Mouse (Mus musculus): ENCODE results near the gene Asb17. TPM values are rescaled to one million over a fixed set of nuclear protein-coding genes. Genes with fewer than 3 reads are reported as not detected.
"Not testable (repeated sequence)": the region's sequence is repeated elsewhere in the genome, so short reads cannot be mapped to it uniquely, and the experiment has no call there.

Asb17 gene
- polyA plus RNA-seq, 1 experiment from 2014 or later = 6.4 TPM

- Histone ChIP-seq H3K9me3 (replicated peaks) (no peaks in the 10 kb centered on the region), H3K27ac (peak overlapping the region; percentile 94), H3K9ac (peak overlapping the region; percentile 77), H3K27me3 (no peaks in the 10 kb centered on the region), H3K4me1 (replicated peaks) (peaks cover 63% of the 10 kb centered on the region), H3K36me3 (no peaks in the 10 kb centered on the region), H3K4me3 (replicated peaks) (peak overlapping the region; percentile 57), H3K4me2 (peak overlapping the region; percentile 53)
- 20% methylated on average over 8 of the region's 8 CpGs for WGBS (ENCODE audit: insufficient replicate concordance)
- peak; percentile 98 for ATAC-seq (ENCODE audit: low read depth)
- DNase-seq = peak; percentile 53
These were observed 8.3 kb downstream of the Asb17 start for GRCm38 (mm10) chr3:153852266-153852665.

- Histone ChIP-seq H3K9me3 (replicated peaks) (no peaks in the 10 kb centered on the region), H3K4me2 (no peak overlapping the region), H3K4me3 (replicated peaks) (no peak overlapping the region), H3K27me3 (no peaks in the 10 kb centered on the region), H3K36me3 (no peaks in the 10 kb centered on the region), H3K4me1 (replicated peaks) (peaks cover 46% of the 10 kb centered on the region), H3K27ac (peak overlapping the region; percentile 47), H3K9ac (no peak overlapping the region; the same call in 1 of the 2 replicates)
- ATAC-seq (ENCODE audit: low read depth) (peak; percentile 55), DNase-seq (no peak)
- 66% methylated on average over 10 of the region's 10 CpGs for WGBS (ENCODE audit: insufficient replicate concordance)
These were observed 14.5 kb downstream of the Asb17 start for GRCm38 (mm10) chr3:153858350-153859001.

DNA sequence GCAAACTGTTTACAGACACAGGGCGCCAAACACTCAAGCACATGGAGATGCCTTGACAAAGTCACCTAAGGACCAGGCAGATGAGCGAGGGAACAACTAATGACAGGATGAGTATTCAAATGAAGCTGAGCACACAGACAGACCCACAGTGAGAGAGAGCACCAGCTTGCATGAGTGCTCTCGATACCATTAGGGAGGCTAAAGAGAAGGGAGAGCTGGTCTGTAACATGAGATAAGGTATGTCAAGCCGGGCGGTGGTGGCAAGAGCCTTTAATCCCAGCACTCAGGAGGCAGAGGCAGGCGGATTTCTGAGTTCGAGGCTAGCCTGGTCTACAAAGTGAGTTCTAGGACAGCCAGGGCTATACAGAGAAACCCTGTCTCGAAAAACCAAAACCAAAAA, 16.4 kb downstream of the Asb17 start:
- H3K36me3 ChIP-seq; H3K27me3 ChIP-seq; H3K4me3 ChIP-seq (replicated peaks); H3K9me3 ChIP-seq (replicated peaks); H3K4me2 ChIP-seq; H3K9ac ChIP-seq: not testable (repeated sequence)
- 52% methylated on average over 8 of the region's 8 CpGs for WGBS (ENCODE audit: insufficient replicate concordance)
- ATAC-seq (ENCODE audit: low read depth) (peak; percentile 91), DNase-seq (peak; percentile 44)
- H3K27ac ChIP-seq = peak overlapping the region; percentile 58
- H3K4me1 ChIP-seq (replicated peaks) = peaks cover 38% of the 10 kb centered on the region

DNA sequence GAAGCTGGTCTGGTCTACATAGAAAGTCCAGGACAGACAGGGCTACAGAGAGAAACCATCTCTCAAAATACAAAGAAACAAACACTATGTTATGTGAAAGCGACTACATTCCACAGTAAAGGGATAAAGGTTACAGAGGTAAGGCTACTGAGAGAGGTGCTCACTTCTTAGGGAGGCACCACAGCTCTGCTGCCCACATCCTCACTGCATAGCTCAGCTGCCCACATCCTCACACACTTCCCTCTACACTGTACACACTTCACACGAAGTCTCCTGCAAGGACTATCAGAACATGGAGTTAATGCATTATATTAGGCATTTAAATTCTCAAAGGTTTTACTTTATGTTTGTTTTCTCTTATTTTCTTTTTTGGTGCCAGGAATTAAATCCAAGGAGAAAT, 19.8 kb downstream of the Asb17 start:
- DNase-seq (no peak), ATAC-seq (ENCODE audit: low read depth) (no peak)
- 55% methylated on average over 2 of the region's 2 CpGs for WGBS (ENCODE audit: insufficient replicate concordance)
- Histone ChIP-seq H3K9ac (no peak overlapping the region), H3K4me1 (replicated peaks) (peaks cover 32% of the 10 kb centered on the region), H3K4me2 (no peak overlapping the region), H3K36me3 (no peaks in the 10 kb centered on the region), H3K9me3 (replicated peaks) (no peaks in the 10 kb centered on the region), H3K27ac (no peak overlapping the region), H3K27me3 (no peaks in the 10 kb centered on the region), H3K4me3 (replicated peaks) (no peak overlapping the region)

- DNase-seq = no peak
- ATAC-seq (ENCODE audit: low read depth) = 0 out of 2 replicates have a peak, but pooled peaks have one; percentile 37
- H3K4me3 ChIP-seq (replicated peaks) = no peak overlapping the region
- no peaks in the 10 kb centered on the region for H3K36me3 ChIP-seq
- no peak overlapping the region for H3K27ac ChIP-seq
- 57% methylated on average over 4 of the region's 4 CpGs for WGBS (ENCODE audit: insufficient replicate concordance)
- no peaks in the 10 kb centered on the region for H3K27me3 ChIP-seq
- no peak overlapping the region for H3K4me2 ChIP-seq
- H3K4me1 ChIP-seq (replicated peaks) = peaks cover 22% of the 10 kb centered on the region
- H3K9ac ChIP-seq = no peak overlapping the region
- H3K9me3 ChIP-seq (replicated peaks) = no peaks in the 10 kb centered on the region
These were observed 20.8 kb downstream of the Asb17 start for GRCm38 (mm10) chr3:153864636-153865429.

GRCm38 (mm10) chr3:153867149-153868136, 23.4 kb downstream of the Asb17 start:
- DNase-seq = no peak
- H3K9ac ChIP-seq = no peak overlapping the region
- H3K4me2 ChIP-seq = no peak overlapping the region
- no peaks in the 10 kb centered on the region for H3K36me3 ChIP-seq
- H3K4me3 ChIP-seq (replicated peaks) = no peak overlapping the region
- 72% methylated on average over 14 of the region's 14 CpGs for WGBS (ENCODE audit: insufficient replicate concordance)
- H3K27ac ChIP-seq = no peak overlapping the region
- H3K9me3 ChIP-seq (replicated peaks) = no peaks in the 10 kb centered on the region
- no peak for ATAC-seq (ENCODE audit: low read depth)
- no peaks in the 10 kb centered on the region for H3K27me3 ChIP-seq
- peaks cover 10% of the 10 kb centered on the region; the same call in 1 of the 2 replicates for H3K4me1 ChIP-seq (replicated peaks)

DNA sequence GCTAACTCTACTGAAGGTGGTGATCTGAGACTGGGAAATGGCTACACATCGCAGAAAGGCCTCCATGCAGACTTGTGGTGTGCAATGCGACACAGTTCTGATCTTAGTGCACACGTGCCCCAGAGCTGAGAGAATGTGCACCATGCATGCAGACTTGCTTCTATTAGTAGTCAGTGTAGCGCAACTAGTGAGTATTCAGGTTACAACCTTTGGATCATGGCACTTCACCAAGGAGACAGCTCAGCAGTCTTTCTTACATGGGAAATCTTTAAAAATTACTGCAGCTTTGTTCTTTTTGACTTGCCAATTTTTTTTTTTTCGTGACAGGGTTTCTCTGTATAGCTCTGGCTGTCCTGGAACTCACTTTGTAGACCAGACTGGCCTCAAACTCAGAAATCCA, 27.4 kb downstream of the Asb17 start:
- no peaks in the 10 kb centered on the region for H3K9me3 ChIP-seq (replicated peaks)
- WGBS (ENCODE audit: insufficient replicate concordance) = 79% methylated on average over 5 of the region's 5 CpGs
- H3K4me2 ChIP-seq = no peak overlapping the region
- DNase-seq (no peak), ATAC-seq (ENCODE audit: low read depth) (no peak)
- 0 out of 2 replicates have a peak, but pooled peaks cover 3% of the 10 kb centered on the region for H3K27me3 ChIP-seq
- H3K27ac ChIP-seq = no peak overlapping the region
- H3K4me3 ChIP-seq (replicated peaks) = no peak overlapping the region
- no peak overlapping the region for H3K9ac ChIP-seq
- no peaks in the 10 kb centered on the region for H3K4me1 ChIP-seq (replicated peaks)
- no peaks in the 10 kb centered on the region for H3K36me3 ChIP-seq

GRCm38 (mm10) chr3:153886296-153886695, 42.3 kb downstream of the Asb17 start:
- H3K4me2 ChIP-seq = no peak overlapping the region
- H3K36me3 ChIP-seq = no peaks in the 10 kb centered on the region
- ATAC-seq (ENCODE audit: low read depth) (no peak), DNase-seq (no peak)
- H3K9ac ChIP-seq = no peak overlapping the region
- peaks cover 27% of the 10 kb centered on the region for H3K4me1 ChIP-seq (replicated peaks)
- peaks cover 16% of the 10 kb centered on the region for H3K27me3 ChIP-seq
- H3K4me3 ChIP-seq (replicated peaks) = no peak overlapping the region
- no peaks in the 10 kb centered on the region for H3K9me3 ChIP-seq (replicated peaks)
- H3K27ac ChIP-seq = no peak overlapping the region

GRCm38 (mm10) chr3:153888141-153888540, 44.1 kb downstream of the Asb17 start:
- Histone ChIP-seq H3K27ac (0 out of 2 replicates have a peak overlapping the region, but pooled peaks have one; percentile 4), H3K4me2 (peak overlapping the region; percentile 12; the same call in 1 of the 2 replicates), H3K9ac (no peak overlapping the region; the same call in 1 of the 2 replicates), H3K4me3 (replicated peaks) (no peak overlapping the region), H3K4me1 (replicated peaks) (peaks cover 27% of the 10 kb centered on the region), H3K9me3 (replicated peaks) (no peaks in the 10 kb centered on the region), H3K36me3 (no peaks in the 10 kb centered on the region), H3K27me3 (peaks cover 9% of the 10 kb centered on the region; the same call in 1 of the 2 replicates)
- ATAC-seq (ENCODE audit: low read depth) = peak; percentile 95
- peak; percentile 54 for DNase-seq
- WGBS (ENCODE audit: insufficient replicate concordance) = 16% methylated on average over 6 of the region's 6 CpGs

DNA sequence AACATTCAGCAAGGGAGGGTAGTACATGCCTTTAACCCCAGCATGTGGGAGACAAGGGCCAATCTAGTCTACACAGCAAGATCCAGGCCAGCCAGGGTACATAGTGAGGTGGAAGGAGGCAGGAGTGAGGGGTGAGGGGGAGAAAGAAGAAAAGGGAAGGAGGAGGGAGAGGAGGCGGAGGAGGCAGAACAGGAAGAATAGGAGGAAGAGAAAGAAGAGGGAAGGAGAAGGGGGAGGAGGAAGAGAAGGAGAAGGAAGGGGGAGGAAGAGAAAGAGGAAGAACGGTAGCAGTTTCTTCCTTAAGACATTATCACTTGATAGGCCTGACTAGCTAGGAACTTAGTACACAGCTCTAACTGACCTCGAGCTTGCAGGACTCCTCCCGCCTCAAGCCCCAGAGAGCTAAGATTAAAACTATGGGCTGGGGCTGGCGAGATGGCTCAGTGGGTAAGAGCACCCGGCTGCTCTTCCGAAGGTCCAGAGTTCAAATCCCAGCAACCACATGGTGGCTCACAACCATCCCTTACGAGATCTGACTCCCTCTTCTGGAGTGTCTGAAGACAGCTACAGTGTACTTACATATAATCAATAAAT, 45.3 kb downstream of the Asb17 start:
- Histone ChIP-seq H3K4me2 (no peak overlapping the region), H3K27me3 (peaks cover 5% of the 10 kb centered on the region; the same call in 1 of the 2 replicates), H3K4me1 (replicated peaks) (peaks cover 33% of the 10 kb centered on the region), H3K9me3 (replicated peaks) (no peaks in the 10 kb centered on the region), H3K9ac (no peak overlapping the region), H3K4me3 (replicated peaks) (no peak overlapping the region), H3K36me3 (no peaks in the 10 kb centered on the region), H3K27ac (no peak overlapping the region)
- ATAC-seq (ENCODE audit: low read depth) (no peak), DNase-seq (no peak)
- WGBS (ENCODE audit: insufficient replicate concordance) = 48% methylated on average over 8 of the region's 8 CpGs

All from liver, embryonic 13.5 days (tissue).